In the genomic region with DNA sequence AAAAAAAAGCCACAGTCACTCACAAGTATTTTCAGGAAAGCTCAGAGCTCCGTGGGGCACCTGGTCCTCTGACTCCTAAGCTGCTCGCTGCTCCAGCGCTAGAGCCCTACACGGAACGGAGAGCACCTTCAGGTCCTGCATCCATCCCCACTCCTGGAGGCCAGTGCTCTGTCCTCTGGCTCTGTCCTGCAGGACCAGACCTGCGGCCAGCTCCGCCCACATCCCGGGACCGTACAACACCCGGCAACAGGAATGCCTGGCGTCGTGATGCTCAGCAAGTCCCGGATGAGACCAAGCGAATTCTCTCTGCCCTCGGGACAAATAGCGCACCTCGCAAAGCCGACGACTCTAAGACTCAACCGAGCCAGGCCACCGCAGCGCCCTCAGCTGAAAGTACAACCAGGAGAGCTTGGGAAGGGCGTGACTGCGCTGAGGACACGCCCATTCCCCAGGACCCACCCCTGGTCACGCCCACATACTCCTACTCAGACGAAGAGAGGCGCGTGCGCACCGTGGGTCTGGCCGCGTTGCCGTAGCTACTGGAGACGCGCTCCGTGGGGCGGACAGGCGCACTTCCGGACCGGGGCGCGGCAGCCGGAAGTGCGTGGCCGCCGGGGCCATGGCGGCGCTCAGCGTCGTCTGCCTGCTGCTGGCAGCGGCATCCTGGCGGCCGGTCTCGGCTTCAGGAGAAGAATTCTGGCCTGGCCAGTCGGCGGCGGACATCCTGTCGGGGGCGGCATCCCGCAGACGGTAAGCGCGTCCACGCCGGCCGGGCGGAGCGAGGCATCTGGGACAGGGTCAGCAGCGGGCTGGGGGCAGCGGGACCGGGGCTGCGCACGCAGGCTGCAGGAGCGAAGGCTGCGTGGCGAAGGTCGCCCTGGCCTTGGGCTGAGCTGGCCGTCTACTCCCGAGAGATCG, we compare ENCODE assay signal across 8 mouse cellular contexts. TPM values are rescaled to one million over a fixed set of nuclear protein-coding genes. Genes with fewer than 3 reads are reported as not detected.
DNase-seq lines count a peak whose midpoint lies in the region; ATAC-seq lines count a peak whose summit lies in the region.

A gene (plus strand): TSS at position 515 of the 918 bp plus-strand sequence.

- WGBS in heart, embryonic 10.5 days, result under 1% methylated on average over 81 of the region's 81 CpGs
- WGBS in kidney, embryonic 15.5 days, result under 1% methylated on average over 81 of the region's 81 CpGs

- peak within 1 kb of the TSS; percentile 94 for H3K9ac ChIP-seq in kidney, embryonic 15.5 days

- ATAC-seq in erythroblast, adult 5-6 weeks (replicated peaks; ENCODE audit: low FRiP score, poor library complexity, severe bottlenecking), result peak; percentile 95
- peak; percentile 98 for ATAC-seq in kidney, embryonic 15.5 days (replicated peaks; ENCODE audit: low FRiP score)
- ATAC-seq in monocyte, adult 5-6 weeks (replicated peaks; ENCODE audit: insufficient number of reproducible peaks, low FRiP score, low TSS enrichment, poor library complexity, severe bottlenecking), result peak; percentile 96

- peaks cover 24% of the 10 kb centered on the region for H3K4me1 ChIP-seq in heart, embryonic 10.5 days
- H3K4me1 ChIP-seq in kidney, embryonic 15.5 days, result peaks cover 35% of the 10 kb centered on the region

- 0 out of 2 replicates have a peak, but pooled peaks cover 9% of the 10 kb centered on the region for H3K27me3 ChIP-seq in heart, embryonic 10.5 days (ENCODE audit: insufficient read depth, poor library complexity, severe bottlenecking)
- H3K27me3 ChIP-seq in kidney, embryonic 15.5 days, result no peaks in the 10 kb centered on the region

- H3K4me2 ChIP-seq in kidney, embryonic 15.5 days, result peak within 1 kb of the TSS; percentile 80

- peak within 1 kb of the TSS; percentile 83 for H3K4me3 ChIP-seq in heart, embryonic 10.5 days
- H3K4me3 ChIP-seq in kidney, embryonic 15.5 days (replicated peaks), result peak within 1 kb of the TSS; percentile 89

- peaks cover 38% of the 10 kb centered on the region for H3K36me3 ChIP-seq in heart, embryonic 10.5 days
- peaks cover 36% of the 10 kb centered on the region for H3K36me3 ChIP-seq in kidney, embryonic 15.5 days

- DNase-seq in B cell, adult 2 months, result peak; percentile 96 to 97
- peak; percentile 99 for DNase-seq in brain, adult 2 months (ENCODE audit: low read depth, low spot score)
- peak; percentile 99 for DNase-seq in heart, embryonic 10.5 days (ENCODE audit: low spot score)
- peak; percentile 99 for DNase-seq in liver
- peak; percentile 95 to 97 for DNase-seq in spleen, postnatal 4 days (ENCODE audit: low spot score in 2 of 2)

- peak within 1 kb of the TSS; percentile 97 for H3K27ac ChIP-seq in heart, embryonic 10.5 days
- H3K27ac ChIP-seq in kidney, embryonic 15.5 days, result peak within 1 kb of the TSS; percentile 95

- no peaks in the 10 kb centered on the region for H3K9me3 ChIP-seq in heart, embryonic 10.5 days
- no peaks in the 10 kb centered on the region for H3K9me3 ChIP-seq in kidney, embryonic 15.5 days (replicated peaks)

RNA-seq across cellular contexts. Expression of the gene that starts here (rescaled TPM):
- total RNA-seq in erythroblast, adult 5-6 weeks (2015; ENCODE audit: low replicate concordance), result 0.77 and 2.9 TPM in 2 replicates
- 2.0 and 3.4 TPM in 2 replicates for total RNA-seq in erythroblast, adult 5-6 weeks (2017; ENCODE audit: low replicate concordance)
- 119 and 137 TPM in 2 replicates for polyA plus RNA-seq in heart, embryonic 10.5 days (2016; fragmentation: Nextera tagmentation; extraction: Ambion mirVana)
- 118 and 134 TPM in 2 replicates for polyA plus RNA-seq in kidney, embryonic 15.5 days (2015; fragmentation: Nextera tagmentation; extraction: Ambion mirVana)
- total RNA-seq in monocyte, adult 5-6 weeks (2017), result 16.3 to 29.2 TPM (median 21.8 TPM) in 3 replicates

Comparison
In these comparisons a context has a peak if more than half of its experiments do, and no peak if none do; other contexts are left out.
1. Peak in every context shown above with its lines: DNase-seq, ATAC-seq, H3K4me3 ChIP-seq and H3K27ac ChIP-seq.